Mouse (Mus musculus): ENCODE measurements around the gene Vsig10.

Gene Vsig10

DNA sequence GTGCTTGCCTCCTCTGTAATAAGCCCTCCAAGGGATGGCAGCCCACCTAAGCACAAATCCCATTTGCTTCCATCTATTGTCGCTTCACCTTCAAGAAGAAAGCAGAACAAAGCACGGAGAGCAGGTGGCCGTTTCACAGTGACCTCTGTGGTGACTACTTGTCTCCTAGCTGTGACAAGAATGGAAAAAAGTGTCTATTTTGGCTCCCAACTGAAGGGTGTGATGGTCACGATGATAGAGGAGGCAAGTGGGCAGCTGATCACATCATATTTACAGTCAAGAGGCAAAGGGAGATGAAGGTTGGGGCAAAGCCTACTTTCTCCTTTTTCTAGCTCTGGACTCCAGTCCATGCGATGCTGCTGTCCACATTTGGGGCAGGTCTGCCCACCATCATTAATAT is 77.0 kb downstream of the Vsig10 start:
- no peak for DNase-seq

DNA sequence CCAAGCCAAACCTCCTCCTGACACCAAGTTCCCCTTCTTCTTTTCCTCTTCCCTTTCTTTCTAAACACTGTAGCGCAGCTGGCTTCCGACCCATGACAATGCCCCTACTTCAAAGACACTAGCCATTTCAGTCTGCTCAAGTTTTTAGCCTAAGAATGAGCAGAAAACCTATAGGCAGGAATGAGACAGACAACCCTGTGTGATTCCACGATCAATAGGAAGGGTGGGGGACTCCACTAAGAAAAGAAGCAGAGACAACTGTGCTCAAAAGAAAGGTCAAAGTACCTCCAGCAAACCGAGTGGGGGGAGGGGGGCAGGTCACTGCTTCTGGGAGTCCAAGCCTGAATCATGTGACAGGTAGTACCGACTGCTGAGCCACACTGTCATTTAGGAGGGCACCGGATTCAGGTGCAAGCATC is 77.7 kb downstream of the Vsig10 start:
- no peak for DNase-seq

DNA sequence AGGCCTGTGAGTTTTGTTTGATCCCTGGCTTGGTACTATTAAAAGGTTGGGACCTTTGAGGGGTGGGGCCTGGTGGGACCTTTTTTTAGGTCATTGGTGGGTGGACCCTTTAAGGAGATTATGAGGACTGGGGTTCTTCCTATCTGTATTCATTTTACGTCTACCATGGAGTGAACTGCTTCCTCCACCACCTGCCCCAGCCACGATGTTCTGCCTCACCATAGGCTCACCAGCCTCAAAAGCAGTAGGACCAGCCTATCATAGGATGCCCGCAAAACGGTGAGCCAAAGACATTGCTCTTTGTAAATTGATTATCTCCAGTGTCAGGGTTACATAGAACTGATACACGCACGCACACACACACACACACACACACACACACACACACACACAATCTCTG is 78.5 kb downstream of the Vsig10 start:
- no peak for DNase-seq

DNA sequence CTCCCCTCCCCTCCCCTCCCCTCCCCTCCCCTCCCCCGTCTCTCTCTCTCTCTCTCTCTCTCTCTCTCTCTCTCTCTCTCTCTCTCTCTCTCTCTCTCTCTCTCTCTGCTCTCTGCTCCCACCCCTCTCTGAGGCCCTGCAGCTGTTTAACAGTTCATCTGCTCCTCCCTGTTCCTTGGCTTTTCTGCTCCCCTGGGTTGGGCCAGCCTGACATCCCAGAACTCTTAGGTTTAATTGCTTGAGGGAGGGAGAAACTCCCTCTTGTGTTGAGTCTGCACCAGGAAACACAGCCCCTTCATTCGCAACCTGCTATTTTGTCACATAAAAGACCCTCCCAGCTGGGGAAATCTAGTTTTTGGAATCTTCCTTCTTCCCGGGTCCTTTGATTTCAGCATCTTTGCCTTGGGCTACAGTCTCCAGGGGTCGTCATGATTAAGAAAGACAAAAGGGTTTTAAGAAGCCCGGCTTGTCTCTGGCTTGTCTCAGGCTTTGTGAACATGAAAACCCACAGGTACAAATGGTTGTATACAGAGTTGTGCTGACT is 79.2 kb downstream of the Vsig10 start:
- DNase-seq = no peak

DNA sequence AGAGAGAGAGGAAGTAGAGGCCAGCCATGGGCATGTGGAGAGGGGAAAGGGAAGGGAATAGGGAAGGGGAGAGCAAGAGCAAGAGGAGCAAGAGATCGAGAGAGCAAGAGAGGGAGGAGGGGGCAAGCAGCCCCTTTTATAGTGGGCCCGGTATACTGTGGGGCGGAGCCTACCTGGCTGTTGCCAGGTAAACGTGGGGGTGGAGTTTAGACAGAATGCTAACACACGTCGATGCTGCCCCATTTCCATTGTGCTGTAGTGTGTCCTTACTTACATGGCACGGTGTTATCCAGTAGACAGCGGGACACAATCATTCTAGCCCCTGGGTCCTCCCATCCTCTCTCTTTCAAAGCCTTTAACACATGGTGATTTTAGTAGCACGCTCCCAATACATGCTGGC is 80.4 kb downstream of the Vsig10 start:
- DNase-seq = no peak

DNA sequence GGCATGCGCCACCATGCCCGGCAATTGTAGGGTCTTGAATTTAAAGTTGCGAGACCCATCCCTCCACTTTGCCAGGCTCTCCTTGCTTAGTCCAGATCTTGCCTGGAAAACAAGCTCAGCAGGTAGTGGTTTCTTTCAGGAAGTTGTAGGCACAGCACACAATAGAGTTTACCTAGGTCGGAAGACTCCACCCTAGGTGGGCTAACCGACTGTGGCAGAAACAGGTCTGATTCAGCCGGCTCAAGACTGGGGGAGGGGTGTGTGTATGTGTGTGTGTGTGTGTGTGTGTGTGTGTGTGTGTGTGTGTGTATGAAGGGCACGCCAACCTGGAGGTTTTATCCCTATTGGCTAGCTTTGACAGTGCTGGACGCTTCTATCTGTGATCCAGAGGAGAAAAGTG is 84.7 kb downstream of the Vsig10 start:
- DNase-seq = no peak

Measured in retina, postnatal 1 day (tissue).